Mouse (Mus musculus) bone marrow, adult 2 months (tissue): Measurements from ENCODE around the gene Zfp777.

Experiments used
- CTCF ChIP-seq: fragments of 200-500 bp; IDR thresholded peaks from 2 replicates; pipeline ENCODE4 v1.5.1; 2011; ENCODE audit warnings: low read length, control low read depth; ENCODE audit not compliant: control insufficient read depth, insufficient read depth
- POLR2A ChIP-seq: fragments of 200-500 bp; IDR thresholded peaks from 2 replicates; pipeline ENCODE4 v1.6.1; 2011; ENCODE audit warnings: low read depth, mild to moderate bottlenecking, control low read depth, low read length, borderline replicate concordance; ENCODE audit not compliant: control insufficient read depth

- TF ChIP-seq CTCF (peak; percentile 30), POLR2A (peak; percentile 52; the same call in 1 of the 2 replicates)
Measured at GRCm38 (mm10) chr6:48085521-48086404, 37.1 kb upstream of the Zfp777 start.
